Mouse (Mus musculus) erythroblast, embryonic 14.5 days (primary cell): Measurements from ENCODE around the gene Hspb9. TPM values are rescaled to one million over a fixed set of nuclear protein-coding genes. Genes with fewer than 3 reads are reported as not detected.

Experiments
- H3K27me3 ChIP-seq: 2 replicates; pipeline ENCODE4 v1.6.1; 2012; ENCODE audit warnings: inconsistent platforms; ENCODE audit not compliant: control insufficient read depth
- H3K36me3 ChIP-seq: 2 replicates; pipeline ENCODE4 v1.6.1; 2012; ENCODE audit warnings: mild to moderate bottlenecking, inconsistent platforms; ENCODE audit not compliant: control insufficient read depth
- H3K4me1 ChIP-seq: 2 replicates; pipeline ENCODE4 v1.6.1; 2012; ENCODE audit warnings: inconsistent platforms; ENCODE audit not compliant: control insufficient read depth
- H3K4me3 ChIP-seq: replicated peaks from 2 replicates; pipeline ENCODE3; 2012; ENCODE audit warnings: moderate library complexity, mild to moderate bottlenecking, inconsistent platforms
- H3K9me3 ChIP-seq: 2 replicates; pipeline ENCODE4 v1.6.1; 2012; ENCODE audit warnings: low read length, inconsistent platforms, mixed read lengths; ENCODE audit not compliant: control insufficient read depth
- GATA1 ChIP-seq: IDR thresholded peaks from 2 replicates; pipeline ENCODE4 v1.6.1; 2012; ENCODE audit warnings: low read length, inconsistent platforms, mixed read lengths
- TAL1 ChIP-seq: IDR thresholded peaks from 3 replicates; pipeline ENCODE4 v1.6.1; 2012; ENCODE audit warnings: low read length, inconsistent platforms, mixed read lengths
- polyA plus RNA-seq: library from polyadenylated mRNA; stranded (reverse); fragments of >175 nt; gene quantifications from 2 replicates; pipeline ENCODE4 v1.2.3, GENCODE M21; 2012

The Hspb9 gene
- polyA plus RNA-seq, 1 experiment = not detected

DNA sequence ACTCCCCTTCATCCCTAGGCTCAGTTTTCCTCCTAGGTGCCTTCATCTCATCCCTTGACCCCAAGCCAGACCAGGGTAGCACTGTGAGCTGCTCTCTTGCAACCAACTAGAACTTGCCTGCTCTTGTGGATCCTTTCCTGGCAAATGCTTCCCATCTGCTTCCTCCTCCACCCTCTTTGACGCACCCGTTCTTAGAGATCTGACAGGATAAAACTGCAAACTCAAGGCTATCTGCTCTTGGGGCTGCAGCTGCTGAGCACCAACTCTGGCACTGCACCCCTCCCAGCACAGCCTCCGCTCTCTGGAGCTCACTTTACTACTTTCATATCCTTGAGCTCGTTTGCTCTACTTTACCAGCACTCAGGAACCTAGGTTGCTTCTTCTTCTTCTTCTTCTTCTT is 35.0 kb downstream of the Hspb9 start:
- TF ChIP-seq TAL1 (no peak), GATA1 (no peak)
- Histone ChIP-seq H3K27me3 (peaks cover 37% of the 10 kb centered on the region), H3K36me3 (no peaks in the 10 kb centered on the region), H3K4me3 (no peak overlapping the region), H3K9me3 (no peaks in the 10 kb centered on the region; the same call in 1 of the 2 replicates), H3K4me1 (peaks cover 11% of the 10 kb centered on the region)

GRCm38 (mm10) chr11:100749469-100749868 is 35.8 kb downstream of the Hspb9 start:
- TF ChIP-seq GATA1 (no peak), TAL1 (no peak)
- H3K27me3 ChIP-seq = peaks cover 45% of the 10 kb centered on the region

GRCm38 (mm10) chr11:100750127-100750526 is 36.5 kb downstream of the Hspb9 start:
- H3K9me3 ChIP-seq = no peaks in the 10 kb centered on the region; the same call in 1 of the 2 replicates
- no peak for TF ChIP-seq GATA1
- TF ChIP-seq TAL1 = no peak
- H3K36me3 ChIP-seq = no peaks in the 10 kb centered on the region
- H3K27me3 ChIP-seq = peaks cover 50% of the 10 kb centered on the region
- H3K4me3 ChIP-seq = no peak overlapping the region
- peaks cover 11% of the 10 kb centered on the region for H3K4me1 ChIP-seq

More at GRCm38 (mm10) chr11:100749469-100749868, 35.8 kb downstream of the Hspb9 start:
- Histone ChIP-seq H3K9me3 (no peaks in the 10 kb centered on the region; the same call in 1 of the 2 replicates), H3K36me3 (no peaks in the 10 kb centered on the region), H3K4me3 (no peak overlapping the region), H3K4me1 (peaks cover 11% of the 10 kb centered on the region)

DNA sequence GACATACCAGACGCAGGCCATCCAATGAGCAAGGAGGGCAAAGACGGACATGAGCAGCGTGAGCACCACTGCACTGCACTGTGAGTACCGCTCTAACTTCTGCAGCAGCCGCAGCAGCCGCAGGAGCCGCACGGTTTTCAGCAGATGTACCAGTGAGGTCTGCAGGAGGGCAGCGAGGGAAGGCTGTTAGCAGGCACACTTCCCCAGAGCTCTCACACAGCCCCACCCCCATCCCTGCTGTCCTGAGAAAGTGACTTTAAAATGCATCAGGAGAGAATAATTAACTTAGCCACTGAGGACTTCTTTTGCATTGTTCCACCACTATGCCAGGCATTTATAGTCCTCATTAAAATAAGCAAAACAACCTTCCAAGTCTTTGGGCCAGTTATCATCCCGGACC is 38.6 kb downstream of the Hspb9 start:
- H3K9me3 ChIP-seq = no peaks in the 10 kb centered on the region; the same call in 1 of the 2 replicates
- no peak overlapping the region for H3K4me3 ChIP-seq
- peaks cover 65% of the 10 kb centered on the region for H3K27me3 ChIP-seq
- peaks cover 8% of the 10 kb centered on the region for H3K4me1 ChIP-seq
- no peaks in the 10 kb centered on the region for H3K36me3 ChIP-seq
- TF ChIP-seq GATA1 (no peak), TAL1 (no peak)

DNA sequence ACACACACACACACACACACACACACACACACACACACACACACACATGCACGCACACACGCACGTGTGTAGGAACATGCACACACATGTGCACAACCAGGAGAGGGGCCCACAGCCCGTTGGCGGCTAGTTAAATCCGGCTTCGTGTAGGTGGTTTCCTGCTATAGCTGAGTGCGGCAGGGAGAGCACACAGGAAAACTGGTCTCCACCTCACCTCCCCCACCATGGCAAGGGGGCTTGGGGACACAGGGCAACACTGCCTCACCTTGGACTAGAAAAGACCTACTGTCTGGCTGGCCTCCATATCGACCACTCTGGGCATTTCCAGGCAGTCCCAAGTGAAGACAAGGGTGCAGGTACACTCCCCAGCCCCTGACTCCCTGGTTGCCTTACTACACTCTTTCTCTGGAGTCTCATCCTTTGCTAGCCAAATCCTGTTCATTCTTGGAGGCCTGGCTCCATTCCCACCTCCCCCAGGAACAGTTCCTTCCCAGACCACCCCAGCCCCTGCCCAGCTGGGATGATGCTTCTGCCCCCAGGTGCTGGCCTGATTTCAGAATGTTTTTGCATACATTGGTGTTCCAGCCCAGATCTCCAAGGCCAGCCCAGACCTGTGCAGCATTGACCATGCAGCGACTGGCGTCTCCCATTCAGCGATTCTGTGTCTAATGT is 40.5 kb downstream of the Hspb9 start:
- Histone ChIP-seq H3K9me3 (peaks cover under 1% of the 10 kb centered on the region; the same call in 1 of the 2 replicates), H3K4me3 (no peak overlapping the region), H3K4me1 (peaks cover 7% of the 10 kb centered on the region), H3K36me3 (no peaks in the 10 kb centered on the region), H3K27me3 (peaks cover 73% of the 10 kb centered on the region)
- no peak for TF ChIP-seq TAL1

GRCm38 (mm10) chr11:100754693-100755057 is 41.0 kb downstream of the Hspb9 start:
- Histone ChIP-seq H3K4me1 (peaks cover 8% of the 10 kb centered on the region), H3K27me3 (peaks cover 73% of the 10 kb centered on the region), H3K4me3 (no peak overlapping the region), H3K9me3 (peaks cover 4% of the 10 kb centered on the region; the same call in 1 of the 2 replicates), H3K36me3 (no peaks in the 10 kb centered on the region)
- TF ChIP-seq GATA1 (no peak), TAL1 (no peak)

- peaks cover 82% of the 10 kb centered on the region for H3K27me3 ChIP-seq
- H3K9me3 ChIP-seq = peaks cover 4% of the 10 kb centered on the region; the same call in 1 of the 2 replicates
- H3K4me1 ChIP-seq = peaks cover 17% of the 10 kb centered on the region
- H3K36me3 ChIP-seq = no peaks in the 10 kb centered on the region
- TF ChIP-seq GATA1 (no peak), TAL1 (no peak)
- H3K4me3 ChIP-seq = no peak overlapping the region
Measured at GRCm38 (mm10) chr11:100756476-100756875, 42.8 kb downstream of the Hspb9 start.

- TF ChIP-seq GATA1 (no peak), TAL1 (no peak)
- Histone ChIP-seq H3K4me1 (peaks cover 23% of the 10 kb centered on the region), H3K4me3 (no peak overlapping the region), H3K27me3 (peaks cover 89% of the 10 kb centered on the region), H3K36me3 (no peaks in the 10 kb centered on the region), H3K9me3 (peaks cover 4% of the 10 kb centered on the region; the same call in 1 of the 2 replicates)
Measured at GRCm38 (mm10) chr11:100757566-100757965, 43.9 kb downstream of the Hspb9 start.

GRCm38 (mm10) chr11:100758707-100759610 is 45.3 kb downstream of the Hspb9 start:
- Histone ChIP-seq H3K36me3 (no peaks in the 10 kb centered on the region), H3K4me1 (peaks cover 23% of the 10 kb centered on the region), H3K4me3 (no peak overlapping the region), H3K9me3 (peaks cover 4% of the 10 kb centered on the region; the same call in 1 of the 2 replicates), H3K27me3 (peaks cover 85% of the 10 kb centered on the region)
- TF ChIP-seq GATA1 = no peak
- no peak for TF ChIP-seq TAL1
